ENCODE assay signal across 8 mouse cellular contexts in the genomic region with DNA sequence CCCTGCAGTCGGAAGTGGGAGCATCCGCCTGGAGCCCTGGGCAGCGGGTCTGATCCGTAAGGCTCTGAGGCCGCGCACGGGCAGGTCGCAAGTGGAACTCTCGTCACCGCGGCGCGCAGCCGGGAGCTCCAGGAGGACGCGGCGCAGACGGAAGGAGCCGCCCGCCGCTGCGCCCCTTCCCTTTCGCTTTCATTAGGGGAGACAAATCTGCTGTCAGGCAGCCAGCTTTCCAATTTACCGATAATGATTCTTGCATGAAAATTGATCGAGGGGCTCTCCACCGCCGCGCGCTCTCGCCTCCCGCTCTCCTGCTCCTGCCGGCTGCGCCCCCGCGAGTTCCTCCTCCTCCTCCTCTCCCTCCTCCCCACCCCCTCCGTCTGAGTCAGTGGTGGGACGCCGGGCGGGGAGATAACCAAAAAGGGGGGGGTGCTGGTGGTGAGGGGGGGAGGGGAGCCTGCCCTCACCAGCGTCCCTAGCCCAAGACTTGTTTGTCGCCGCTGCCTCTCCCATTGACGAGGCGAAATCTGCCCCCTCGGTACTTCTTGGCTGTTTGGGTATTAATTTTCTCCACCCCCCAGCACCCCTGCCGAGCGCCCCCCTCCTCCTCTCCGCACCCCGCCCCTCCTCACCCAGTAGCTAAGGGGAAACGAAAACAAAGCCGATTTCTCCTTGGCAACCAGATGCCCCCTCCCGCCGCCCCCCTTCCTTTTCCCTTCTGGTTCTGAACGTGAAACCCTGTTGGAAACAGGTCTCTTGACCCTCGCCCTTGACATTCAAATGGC.
DNase-seq lines count a peak whose midpoint lies in the region; ATAC-seq and TF ChIP-seq lines count a peak whose summit lies in the region.

No protein-coding gene starts in this region.

- peak overlapping the region; percentile 88 for H3K4me3 ChIP-seq in small intestine, adult 2 months (ENCODE audit: low read depth, low read length)

- H3K36me3 ChIP-seq in small intestine, adult 2 months (ENCODE audit: control insufficient read depth, insufficient read depth, low read length) = no peaks in the 10 kb centered on the region

- ATAC-seq in megakaryocyte-erythroid progenitor cell, adult 5-6 weeks (replicated peaks; ENCODE audit: low FRiP score, low TSS enrichment, poor library complexity, severe bottlenecking) = peak; percentile 6

- H3K4me1 ChIP-seq in small intestine, adult 2 months (ENCODE audit: control insufficient read depth, insufficient read depth, insufficient read length, low read length) = peaks cover 31% of the 10 kb centered on the region

- no peaks in the 10 kb centered on the region for H3K27me3 ChIP-seq in small intestine, adult 2 months (ENCODE audit: control insufficient read depth, insufficient read depth, low read length)

- DNase-seq in layer of hippocampus, adult 11-12 months (ENCODE audit: low spot score) = peak; percentile 76
- no peak for DNase-seq in layer of hippocampus, adult 9-10 months (ENCODE audit: low spot score)
- DNase-seq in cerebellum, postnatal 10 days = peak; percentile 87 to 92
- peak; percentile 52 to 58 for DNase-seq in frontal cortex, postnatal 25 days (ENCODE audit: low spot score in 2 of 2)
- peak; percentile 84 for DNase-seq in induced T-regulatory cell, adult 2 months (ENCODE audit: low read depth)
- peak; percentile 91 for DNase-seq in left cerebral cortex, postnatal 4 days

- intact Hi-C loops in left cerebral cortex, postnatal 4 days (cut with DNase I) = no loop called here

- no peak for TF ChIP-seq POLR2A in small intestine, adult 2 months (IDR thresholded peaks at IDR 0.05; ENCODE audit: low read depth, low read length)

- TF ChIP-seq CTCF in small intestine, adult 2 months (IDR thresholded peaks at IDR 0.05; ENCODE audit: extremely low read depth, insufficient read length, insufficient replicate concordance, low read depth, low read length) = no peak

- H3K27ac ChIP-seq in small intestine, adult 2 months (ENCODE audit: insufficient read depth, low read depth, low read length) = peak overlapping the region; percentile 98

- WGBS in small intestine, adult 2 months = 1% methylated on average over 53 of the region's 55 CpGs
